Mouse (Mus musculus) liver, embryonic 14.5 days (tissue): Measurements from ENCODE around the gene Nit1. TPM values are rescaled to one million over a fixed set of nuclear protein-coding genes. Genes with fewer than 3 reads are reported as not detected.

Experiments used
- ATAC-seq: fragments of 200-750 bp; cut with Nextera tagmentation; 2 replicates; pipeline ENCODE4 v1.8.0; 2017; ENCODE audit warnings: moderate number of reproducible peaks, mild to moderate bottlenecking, moderate library complexity; ENCODE audit not compliant: insufficient read depth
- DNase-seq, 3 experiments: peaks; one replicate each; pipeline ENCODE4 v3.0.0-alpha.2; 2012 to 2013; ENCODE audit warnings: low read depth in 3 of 3, low spot score in 3 of 3
- H3K27ac ChIP-seq: fragments of 300-500 bp; sonication (generic); 2 replicates; pipeline ENCODE4 v1.5.1; 2014; ENCODE audit warnings: moderate library complexity, mild to moderate bottlenecking, control low read depth, inconsistent platforms
- H3K27me3 ChIP-seq: fragments of 300-500 bp; sonication (generic); 2 replicates; pipeline ENCODE4 v1.6.1; 2014; ENCODE audit warnings: mild to moderate bottlenecking, low read length, moderate library complexity; ENCODE audit not compliant: control insufficient read depth, insufficient read depth
- H3K36me3 ChIP-seq: fragments of 300-500 bp; sonication (generic); replicated peaks from 2 replicates; pipeline ENCODE4 v1.6.1; 2014; ENCODE audit warnings: low read depth; ENCODE audit not compliant: control insufficient read depth, insufficient read depth
- H3K4me1 ChIP-seq, 2 experiments: fragments of 200-500 bp in 1 of 2; fragments of 300-500 bp in 1 of 2; sonication (generic) in 1 of 2; replicated peaks; 2 replicates each; pipeline ENCODE4 v1.6.1; 2012 to 2014; ENCODE audit warnings: antibody characterized with exemption in 1 of 2, inconsistent platforms in 1 of 2, low read length in 1 of 2; ENCODE audit not compliant: control insufficient read depth in 2 of 2, insufficient read depth in 2 of 2
- H3K4me2 ChIP-seq: fragments of 300-500 bp; sonication (generic); 2 replicates; pipeline ENCODE4 v1.6.1; 2014; ENCODE audit warnings: low read depth, mild to moderate bottlenecking, control low read depth, moderate library complexity
- H3K4me3 ChIP-seq, 2 experiments: fragments of 200-500 bp in 1 of 2; fragments of 300-500 bp in 1 of 2; sonication (generic) in 1 of 2; 2 replicates each; pipeline ENCODE4 v1.5.1; 2012 to 2014; ENCODE audit warnings: low read depth in 2 of 2, low read length in 2 of 2, mild to moderate bottlenecking in 2 of 2, control low read depth in 1 of 2, inconsistent platforms in 1 of 2, moderate library complexity in 1 of 2; ENCODE audit not compliant: insufficient read depth in 1 of 2
- H3K9ac ChIP-seq: fragments of 300-500 bp; sonication (generic); replicated peaks from 2 replicates; pipeline ENCODE4 v1.6.1; 2014; ENCODE audit warnings: mild to moderate bottlenecking, control low read depth, moderate library complexity
- H3K9me3 ChIP-seq: fragments of 300-500 bp; sonication (generic); 2 replicates; pipeline ENCODE4 v1.6.1; 2016; ENCODE audit warnings: low read length, mixed read lengths; ENCODE audit not compliant: control insufficient read depth
- CTCF ChIP-seq: IDR thresholded peaks from 2 replicates; pipeline ENCODE4 v1.5.1; 2016; ENCODE audit warnings: antibody characterized with exemption, low read depth, control low read depth
- EP300 ChIP-seq: IDR thresholded peaks from 2 replicates; pipeline ENCODE4 v1.6.1; 2016; ENCODE audit warnings: antibody characterized with exemption, low read depth
- WGBS: fragments of 180-500 bp; shearing (Covaris S2); extraction: QIAGEN DNeasy Blood & Tissue Kit; methylation state at CpG from one replicate; pipeline ENCODE4 v1.1.7; 2014; ENCODE audit not compliant: insufficient replicate concordance; 5-methylcytosine and 5-hydroxymethylcytosine counted together
- polyA plus RNA-seq, 2 experiments: library from polyadenylated mRNA; depleted of rRNA in 1 of 2; stranded (reverse) in 1 of 2; unstranded in 1 of 2; fragments of >200 nt; fragmentation: Nextera tagmentation in 1 of 2; extraction: Ambion mirVana in 1 of 2; gene quantifications; 2 replicates each; pipeline versions ENCODE4 v1.2.1 to v1.2.3; 2012 to 2014

Gene Nit1
- polyA plus RNA-seq, 2 experiments: 22.1 to 23.4 TPM

DNA sequence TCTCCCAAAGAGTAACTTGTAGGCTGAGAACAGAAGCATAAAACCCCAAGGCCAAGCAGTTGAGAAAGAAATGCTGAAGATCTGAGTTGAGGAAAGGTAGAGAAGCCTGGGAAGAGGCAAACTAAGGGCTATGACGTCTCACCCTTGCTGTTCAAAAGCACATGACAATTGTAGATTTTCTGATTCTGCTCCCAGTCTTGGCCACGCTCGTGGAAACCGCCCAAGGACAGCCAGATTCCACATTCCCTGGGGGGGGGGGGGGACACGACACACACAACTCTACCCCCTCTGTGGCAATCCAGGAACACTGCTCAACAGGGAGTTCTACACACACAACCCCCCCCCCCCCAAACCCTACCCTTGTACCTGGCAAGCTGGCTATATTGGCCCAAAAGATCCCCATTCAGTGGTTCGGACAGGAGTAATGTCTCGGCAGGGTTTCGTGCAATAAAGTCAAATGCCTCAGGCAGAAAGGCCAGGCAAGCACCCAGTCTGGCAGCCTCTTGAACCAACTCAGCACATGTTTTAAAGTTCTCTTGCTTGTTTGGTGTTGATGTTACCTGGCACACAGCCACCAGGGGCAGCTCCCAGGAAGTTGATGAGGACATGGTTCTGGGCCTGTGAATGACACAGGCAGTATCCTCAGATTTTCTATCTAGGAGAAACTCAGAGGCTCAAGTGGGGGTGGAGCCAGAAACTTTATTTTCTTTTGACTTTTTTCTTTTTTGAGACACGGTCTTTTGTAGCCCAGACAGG lies 1.3 kb downstream of the Nit1 start:
- no peak overlapping the region for H3K9ac ChIP-seq
- no peak for DNase-seq

DNA sequence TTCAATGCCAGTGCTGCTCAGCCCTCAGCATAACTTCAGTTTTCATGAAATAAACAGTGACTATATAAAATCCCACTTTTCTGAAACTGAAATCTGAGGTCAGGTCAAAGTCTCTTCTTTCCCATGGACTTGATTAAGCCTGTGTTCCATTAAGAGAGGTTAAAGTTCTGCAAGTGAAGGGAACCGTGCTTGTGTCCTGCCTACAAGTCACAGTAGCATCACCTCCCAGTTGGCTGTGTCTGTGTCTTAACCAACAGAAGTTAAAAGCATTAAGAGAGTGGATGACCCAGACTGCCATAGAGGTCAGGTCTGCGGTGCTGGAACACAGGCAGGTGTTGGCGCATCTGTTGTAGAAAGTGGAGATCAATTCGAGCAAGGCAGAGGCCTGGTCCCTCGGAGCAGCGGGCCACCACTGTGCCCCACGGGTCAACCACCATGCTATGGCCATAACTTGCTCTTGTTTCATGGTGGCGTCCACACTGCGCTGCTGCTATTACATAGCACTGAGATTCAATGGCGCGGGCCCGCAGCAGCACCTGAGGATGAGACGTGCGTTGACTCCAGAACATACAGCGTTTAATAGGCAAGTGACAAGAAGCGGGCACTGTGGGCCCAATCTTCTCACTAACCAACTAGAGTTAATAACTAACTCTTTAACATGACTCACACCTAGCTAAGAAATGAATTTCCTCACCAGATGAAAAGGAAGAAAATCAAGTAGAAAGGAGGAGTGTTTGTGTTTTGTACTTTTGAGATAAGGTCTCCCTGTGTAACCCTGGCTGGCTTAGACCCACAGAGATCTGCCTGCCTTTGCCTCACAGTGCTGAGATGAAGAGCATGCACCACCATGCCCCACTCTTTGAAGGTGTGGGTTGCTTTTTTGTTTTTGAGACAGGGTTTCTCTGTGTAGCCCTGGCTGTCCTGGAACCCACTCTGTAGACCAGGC lies 2.9 kb downstream of the Nit1 start:
- no peak for DNase-seq
- no peak for TF ChIP-seq EP300
- TF ChIP-seq CTCF: no peak
- H3K9ac ChIP-seq: no peak overlapping the region
- no peak overlapping the region for H3K4me3 ChIP-seq
- no peak for ATAC-seq
- peaks cover 23% of the 10 kb centered on the region for H3K36me3 ChIP-seq
- no peak overlapping the region for H3K4me2 ChIP-seq
- H3K9me3 ChIP-seq: no peaks in the 10 kb centered on the region; the same call in 1 of the 2 replicates
- no peaks in the 10 kb centered on the region for H3K27me3 ChIP-seq
- peaks cover 0 to 6% of the 10 kb centered on the region in 2 experiments; a peak in 3 of 4 replicates for H3K4me1 ChIP-seq
- 88% methylated on average over 16 of the region's 16 CpGs for WGBS
- H3K27ac ChIP-seq: no peak overlapping the region

More for the DNA sequence above, 1.3 kb downstream of the Nit1 start:
- Histone ChIP-seq H3K27ac (no peak overlapping the region), H3K4me2 (peak overlapping the region; percentile 76), H3K4me3 (peak overlapping the region in 1 of 2 experiments; percentile 77; a peak in 1 of 4 replicates), H3K9me3 (no peaks in the 10 kb centered on the region; the same call in 1 of the 2 replicates), H3K4me1 (peaks cover 0 to 6% of the 10 kb centered on the region in 2 experiments; a peak in 3 of 4 replicates), H3K36me3 (peaks cover 11% of the 10 kb centered on the region), H3K27me3 (no peaks in the 10 kb centered on the region)
- 73% methylated on average over 9 of the region's 9 CpGs for WGBS
- no peak for TF ChIP-seq EP300
- 0 out of 2 replicates have a peak, but pooled peaks have one; percentile 19 for TF ChIP-seq CTCF
- ATAC-seq: no peak

DNA sequence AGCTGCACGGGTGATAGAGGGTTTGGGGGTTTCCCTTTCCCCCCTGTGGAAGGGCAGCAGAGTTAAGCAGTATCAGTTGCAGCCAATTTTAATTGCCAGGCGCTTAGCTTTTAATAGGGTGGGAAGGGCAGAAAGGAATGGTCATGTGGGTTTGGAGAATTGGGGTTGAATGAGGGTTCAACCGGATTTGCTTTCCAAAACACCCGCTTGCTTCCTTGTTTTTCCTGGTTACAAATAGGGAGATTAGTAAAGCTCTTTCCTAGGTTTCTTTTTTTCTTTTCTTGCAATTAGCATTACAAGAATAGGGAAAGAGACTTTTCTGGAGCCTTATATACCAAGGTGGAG lies 15.3 kb downstream of the Nit1 start:
- no peak for DNase-seq
- no peaks in the 10 kb centered on the region for H3K27me3 ChIP-seq
- peak overlapping the region; percentile 83 for H3K27ac ChIP-seq
- peaks cover 13 to 17% of the 10 kb centered on the region in 2 experiments for H3K4me1 ChIP-seq
- peak overlapping the region; percentile 73 to 82 for H3K4me3 ChIP-seq
- TF ChIP-seq EP300: no peak
- TF ChIP-seq CTCF: no peak
- peak overlapping the region; percentile 96 for H3K9ac ChIP-seq
- ATAC-seq: no peak
- 1% methylated on average over 4 of the region's 4 CpGs for WGBS
- no peaks in the 10 kb centered on the region for H3K36me3 ChIP-seq
- peak overlapping the region; percentile 84 for H3K4me2 ChIP-seq
- no peaks in the 10 kb centered on the region for H3K9me3 ChIP-seq

GRCm38 (mm10) chr1:171329433-171330215 lies 15.8 kb downstream of the Nit1 start:
- Histone ChIP-seq H3K9ac (peak overlapping the region; percentile 96), H3K9me3 (no peaks in the 10 kb centered on the region), H3K4me3 (peak overlapping the region; percentile 73 to 82), H3K27ac (peak overlapping the region; percentile 83), H3K36me3 (no peaks in the 10 kb centered on the region), H3K4me1 (peaks cover 13 to 17% of the 10 kb centered on the region in 2 experiments), H3K27me3 (no peaks in the 10 kb centered on the region), H3K4me2 (peak overlapping the region; percentile 84)
- DNase-seq (no peak), ATAC-seq (peak; percentile 37; the same call in 1 of the 2 replicates)
- WGBS: 1% methylated on average over 61 of the region's 61 CpGs
- TF ChIP-seq EP300: no peak
- TF ChIP-seq CTCF: no peak
